Mouse (Mus musculus) heart, postnatal 0 days (tissue): Measurements from ENCODE around the gene Heca. TPM values are rescaled to one million over a fixed set of nuclear protein-coding genes. Genes with fewer than 3 reads are reported as not detected.
"Not testable (repeated sequence)": the region's sequence is repeated elsewhere in the genome, so short reads cannot be mapped to it uniquely, and the experiment has no call there.

Experiments
- ATAC-seq: fragments of 200-750 bp; cut with Nextera tagmentation; 2 replicates; pipeline ENCODE4 v1.8.0; 2017; ENCODE audit warnings: low read depth, moderate number of reproducible peaks, moderate library complexity; ENCODE audit not compliant: insufficient read depth
- DNase-seq: peaks from one replicate; pipeline ENCODE4 v3.0.0-alpha.2; 2016; ENCODE audit warnings: low spot score
- H3K27ac ChIP-seq: fragments of 300-500 bp; sonication (generic); 2 replicates; pipeline ENCODE4 v1.5.1; 2014; ENCODE audit warnings: low read depth, mild to moderate bottlenecking
- H3K27me3 ChIP-seq: fragments of 300-500 bp; sonication (generic); 2 replicates; pipeline ENCODE4 v1.6.1; 2014; ENCODE audit warnings: low read length, mixed read lengths; ENCODE audit not compliant: control insufficient read depth, insufficient read depth
- H3K36me3 ChIP-seq: fragments of 300-500 bp; sonication (generic); replicated peaks from 2 replicates; pipeline ENCODE4 v1.6.1; 2014; ENCODE audit warnings: low read length, mixed read lengths; ENCODE audit not compliant: control insufficient read depth, insufficient read depth
- H3K4me1 ChIP-seq: fragments of 300-500 bp; sonication (generic); 2 replicates; pipeline ENCODE4 v1.6.1; 2014; ENCODE audit warnings: antibody characterized with exemption; ENCODE audit not compliant: control insufficient read depth, insufficient read depth
- H3K4me2 ChIP-seq: fragments of 300-500 bp; sonication (generic); 2 replicates; pipeline ENCODE4 v1.6.1; 2014; ENCODE audit warnings: low read depth, mild to moderate bottlenecking, low read length, moderate library complexity
- H3K4me3 ChIP-seq: fragments of 300-500 bp; sonication (generic); 2 replicates; pipeline ENCODE4 v1.5.1; 2014; ENCODE audit warnings: low read depth, low read length
- H3K9ac ChIP-seq: fragments of 300-500 bp; sonication (generic); replicated peaks from 2 replicates; pipeline ENCODE4 v1.6.1; 2014; ENCODE audit warnings: low read depth, low read length, mixed read lengths
- H3K9me3 ChIP-seq: fragments of 300-500 bp; sonication (generic); replicated peaks from 2 replicates; pipeline ENCODE4 v1.6.1; 2016; ENCODE audit warnings: low read length; ENCODE audit not compliant: control insufficient read depth
- CTCF ChIP-seq: IDR thresholded peaks from 2 replicates; pipeline ENCODE4 v1.5.1; 2016; ENCODE audit warnings: antibody characterized with exemption, control low read depth, low read depth
- EP300 ChIP-seq: IDR thresholded peaks from 2 replicates; pipeline ENCODE4 v1.6.1; 2016; ENCODE audit warnings: antibody characterized with exemption, low read depth
- WGBS: fragments of 180-500 bp; shearing (Covaris S2); extraction: QIAGEN DNeasy Blood & Tissue Kit; methylation state at CpG from one replicate; pipeline ENCODE4 v1.1.7; 2014; 5-methylcytosine and 5-hydroxymethylcytosine counted together
- polyA plus RNA-seq: library from polyadenylated mRNA; unstranded; fragments of >200 nt; fragmentation: Nextera tagmentation; extraction: Ambion mirVana; gene quantifications from 2 replicates; pipeline ENCODE4 v1.2.1, GENCODE M21; 2015
- total RNA-seq: library from RNA; depleted of rRNA; stranded (reverse); fragments of >200 nt; gene quantifications from 2 replicates; pipeline ENCODE4 v1.2.3, GENCODE M21; 2014; ENCODE audit warnings: low replicate concordance

Heca gene
- total and polyA plus RNA-seq, 2 experiments from 2014 or later: 6.0 to 68.6 TPM

- no peak overlapping the region for H3K4me2 ChIP-seq
- TF ChIP-seq EP300 (no peak), CTCF (no peak)
- H3K4me3 ChIP-seq: no peak overlapping the region
- H3K27me3 ChIP-seq: no peaks in the 10 kb centered on the region
- DNase-seq (no peak), ATAC-seq (no peak)
- H3K4me1 ChIP-seq: peaks cover 10% of the 10 kb centered on the region; the same call in 1 of the 2 replicates
- no peak overlapping the region for H3K27ac ChIP-seq
- H3K9me3 ChIP-seq: no peaks in the 10 kb centered on the region
- WGBS: 40% methylated on average over 5 of the region's 5 CpGs
- peaks cover 8% of the 10 kb centered on the region for H3K36me3 ChIP-seq
- no peak overlapping the region for H3K9ac ChIP-seq
Observed at GRCm38 (mm10) chr10:17919971-17920370, 27.9 kb downstream of the Heca start.

DNA sequence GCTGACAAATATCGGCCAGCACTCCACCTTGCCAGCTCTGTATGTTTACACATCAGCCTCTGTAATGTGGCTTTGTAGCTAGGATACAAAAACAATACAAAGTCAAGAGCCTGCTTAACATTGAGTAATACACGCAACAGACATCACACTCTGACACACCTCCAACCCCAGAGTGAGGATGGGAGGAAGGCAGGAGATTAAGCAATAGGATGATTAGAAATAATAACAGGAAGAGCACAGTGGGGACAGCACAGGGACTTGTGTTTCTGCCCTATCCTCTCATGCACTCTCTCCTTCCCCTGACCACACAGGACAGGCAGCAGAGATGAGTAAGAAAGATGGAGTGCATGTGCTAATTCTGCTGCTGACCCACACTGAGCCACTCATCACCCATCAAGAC is 28.8 kb downstream of the Heca start:
- Histone ChIP-seq H3K9me3 (no peaks in the 10 kb centered on the region), H3K4me3 (no peak overlapping the region), H3K4me1 (peaks cover 10% of the 10 kb centered on the region; the same call in 1 of the 2 replicates), H3K9ac (no peak overlapping the region), H3K27me3 (no peaks in the 10 kb centered on the region), H3K4me2 (no peak overlapping the region), H3K36me3 (peaks cover 17% of the 10 kb centered on the region), H3K27ac (no peak overlapping the region)
- TF ChIP-seq CTCF (no peak), EP300 (no peak)
- WGBS: 59% methylated on average over 2 of the region's 2 CpGs
- ATAC-seq (no peak), DNase-seq (no peak)

- TF ChIP-seq CTCF: no peak
- no peak for TF ChIP-seq EP300
- Histone ChIP-seq H3K4me1 (no peaks in the 10 kb centered on the region), H3K27ac (no peak overlapping the region), H3K9me3 (no peaks in the 10 kb centered on the region), H3K4me2 (no peak overlapping the region), H3K4me3 (no peak overlapping the region), H3K27me3 (no peaks in the 10 kb centered on the region), H3K36me3 (peaks cover 35% of the 10 kb centered on the region), H3K9ac (no peak overlapping the region)
- DNase-seq (no peak), ATAC-seq (no peak)
- 70% methylated on average over 4 of the region's 4 CpGs for WGBS
Observed at GRCm38 (mm10) chr10:17908731-17909130, 39.1 kb downstream of the Heca start.

DNA sequence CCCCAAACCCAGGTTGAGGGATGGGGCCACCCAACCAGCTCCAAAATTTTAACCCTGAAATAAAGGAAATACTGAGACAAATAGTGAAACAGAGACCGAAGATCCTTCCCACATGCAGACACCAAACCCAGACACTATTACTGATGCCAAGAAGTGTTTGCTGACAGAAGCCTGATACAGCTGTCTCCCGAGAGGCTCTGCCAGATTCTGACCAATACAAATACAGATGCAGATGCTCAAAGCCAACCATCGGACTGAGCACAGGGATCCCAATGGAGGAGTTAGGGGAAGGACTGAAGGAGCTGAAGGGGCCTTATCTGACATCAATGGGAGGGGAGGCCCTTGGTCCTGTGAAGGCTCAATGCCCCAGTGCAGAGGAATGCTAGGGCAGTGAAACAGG is 41.5 kb downstream of the Heca start:
- not testable (repeated sequence) for H3K27ac ChIP-seq, H3K4me3 ChIP-seq, DNase-seq, ATAC-seq, H3K27me3 ChIP-seq, H3K9ac ChIP-seq, H3K4me2 ChIP-seq, H3K9me3 ChIP-seq, H3K4me1 ChIP-seq
- WGBS: 63% methylated on average over 3 of the region's 3 CpGs
- peaks cover 39% of the 10 kb centered on the region for H3K36me3 ChIP-seq

DNA sequence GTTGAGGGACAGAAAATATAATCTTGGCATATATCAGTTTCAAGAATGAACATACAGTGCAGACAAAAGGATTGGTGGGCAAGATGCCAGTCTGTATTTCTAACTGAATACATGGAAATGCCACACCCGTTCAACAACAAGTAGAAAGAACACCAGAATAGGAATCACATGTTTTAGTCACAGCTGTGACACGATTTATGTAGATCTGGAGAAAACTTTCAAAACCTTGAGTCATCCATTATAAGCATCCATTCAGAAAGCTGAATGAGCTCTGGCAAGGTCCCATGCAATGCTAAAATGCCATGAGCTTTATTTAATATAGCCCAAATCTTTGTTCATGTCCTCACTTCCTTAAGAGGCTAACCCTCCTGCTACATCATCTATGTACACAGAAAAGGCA is 44.4 kb downstream of the Heca start:
- Histone ChIP-seq H3K9me3 (no peaks in the 10 kb centered on the region), H3K27me3 (no peaks in the 10 kb centered on the region), H3K9ac (no peak overlapping the region), H3K36me3 (peaks cover 47% of the 10 kb centered on the region), H3K4me1 (no peaks in the 10 kb centered on the region), H3K27ac (no peak overlapping the region), H3K4me3 (no peak overlapping the region), H3K4me2 (no peak overlapping the region)
- no peak for ATAC-seq
- no peak for DNase-seq
- no peak for TF ChIP-seq EP300
- TF ChIP-seq CTCF: no peak
- WGBS: 77% methylated on average over 2 of the region's 2 CpGs

DNA sequence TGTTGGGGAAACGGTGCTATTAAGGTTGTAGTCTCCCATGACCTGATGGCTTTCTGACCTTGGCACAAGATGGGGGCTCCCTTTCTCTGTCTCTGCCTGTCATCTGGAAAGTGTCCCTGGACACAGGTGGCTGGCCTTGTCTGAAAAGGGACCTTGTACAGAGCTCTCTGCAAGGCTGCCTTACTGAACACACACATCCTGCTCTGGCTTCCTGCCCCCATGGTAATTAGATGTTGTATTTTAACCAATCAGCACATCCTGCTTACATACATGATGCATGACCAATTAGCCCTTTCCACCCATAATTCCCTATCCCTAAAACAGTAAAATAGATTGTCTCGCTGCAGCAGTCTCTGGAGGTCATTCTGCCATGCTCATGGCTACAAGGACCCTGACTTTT is 67.1 kb downstream of the Heca start:
- no peak for DNase-seq
- 69% methylated on average over 2 of the region's 2 CpGs for WGBS
- TF ChIP-seq EP300 (no peak), CTCF (no peak)
- no peaks in the 10 kb centered on the region for H3K9me3 ChIP-seq
- no peaks in the 10 kb centered on the region for H3K4me1 ChIP-seq
- no peaks in the 10 kb centered on the region for H3K36me3 ChIP-seq
- no peak overlapping the region for H3K9ac ChIP-seq
- H3K27ac ChIP-seq: no peak overlapping the region
- ATAC-seq: no peak
- no peak overlapping the region for H3K4me3 ChIP-seq
- no peak overlapping the region for H3K4me2 ChIP-seq
- no peaks in the 10 kb centered on the region for H3K27me3 ChIP-seq
